Mouse (Mus musculus): Measurements from ENCODE around the gene C1ra. TPM values are rescaled to one million over a fixed set of nuclear protein-coding genes. Genes with fewer than 3 reads are reported as not detected.
"Not testable (repeated sequence)": the region's sequence is repeated elsewhere in the genome, so short reads cannot be mapped to it uniquely, and the experiment has no call there.

C1ra gene
- polyA plus RNA-seq, 1 experiment from 2014 or later = 3.0 TPM

DNA sequence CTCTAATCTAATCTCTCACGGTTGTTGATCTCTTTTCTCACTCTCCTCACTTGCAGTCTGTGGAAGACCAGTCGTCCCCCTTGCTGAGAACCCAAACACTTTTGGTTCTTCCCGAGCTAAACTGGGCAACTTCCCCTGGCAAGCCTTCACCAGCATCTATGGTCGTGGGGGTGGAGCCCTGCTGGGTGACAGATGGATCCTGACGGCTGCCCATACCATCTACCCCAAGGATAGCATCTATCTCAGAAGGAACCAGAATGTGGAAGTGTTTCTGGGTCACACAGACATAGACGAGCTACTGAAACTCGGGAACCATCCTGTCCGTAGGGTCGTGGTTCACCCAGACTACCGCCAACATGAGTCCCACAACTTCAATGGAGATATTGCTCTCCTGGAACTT is 3.9 kb upstream of the C1ra start:
- 75% methylated on average over 10 of the region's 10 CpGs for WGBS
- Histone ChIP-seq H3K4me1 (ENCODE audit: control insufficient read depth, insufficient read depth, low read length) (no peaks in the 10 kb centered on the region), H3K4me3 (ENCODE audit: low read depth, low read length) (no peak overlapping the region), H3K36me3 (ENCODE audit: control insufficient read depth, insufficient read depth, low read length) (no peaks in the 10 kb centered on the region), H3K9ac (replicated peaks; ENCODE audit: low read depth, low read length) (no peak overlapping the region), H3K9me3 (ENCODE audit: control insufficient read depth, low read depth, low read length) (no peaks in the 10 kb centered on the region), H3K27me3 (ENCODE audit: control insufficient read depth, insufficient read depth, low read length) (no peaks in the 10 kb centered on the region), H3K4me2 (replicated peaks; ENCODE audit: low read depth, low read length) (no peak overlapping the region), H3K27ac (ENCODE audit: low read length) (no peak overlapping the region)
- ATAC-seq (ENCODE audit: insufficient number of reproducible peaks, insufficient read depth, low FRiP score, low read depth) = no peak

DNA sequence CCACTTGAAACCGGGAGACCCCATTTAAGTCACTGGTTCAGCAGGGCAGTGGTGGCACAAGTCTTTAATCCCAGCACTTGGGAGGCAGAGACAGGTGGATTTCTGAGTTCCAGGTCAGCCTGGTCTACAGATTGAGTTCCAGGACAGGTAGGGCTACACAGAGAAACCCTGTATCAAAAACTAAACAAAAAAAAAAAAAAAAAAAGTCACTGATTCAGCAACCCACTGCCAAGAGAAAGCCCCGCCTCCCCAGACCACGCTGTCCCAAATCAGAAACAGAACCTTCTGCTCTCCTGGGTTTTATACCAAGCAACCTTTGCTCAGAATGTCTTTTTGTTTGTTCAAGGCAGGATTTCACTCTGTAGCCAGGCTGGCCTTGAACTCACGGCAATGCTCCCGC is 3.0 kb upstream of the C1ra start:
- H3K4me1 ChIP-seq (ENCODE audit: control insufficient read depth, insufficient read depth, low read length); H3K27me3 ChIP-seq (ENCODE audit: control insufficient read depth, insufficient read depth, low read length); H3K9me3 ChIP-seq (ENCODE audit: control insufficient read depth, low read depth, low read length); ATAC-seq (ENCODE audit: insufficient number of reproducible peaks, insufficient read depth, low FRiP score, low read depth); H3K4me2 ChIP-seq (replicated peaks; ENCODE audit: low read depth, low read length); H3K27ac ChIP-seq (ENCODE audit: low read length); H3K36me3 ChIP-seq (ENCODE audit: control insufficient read depth, insufficient read depth, low read length); H3K4me3 ChIP-seq (ENCODE audit: low read depth, low read length); H3K9ac ChIP-seq (replicated peaks; ENCODE audit: low read depth, low read length): not testable (repeated sequence)
- 85% methylated on average over 5 of the region's 5 CpGs for WGBS

DNA sequence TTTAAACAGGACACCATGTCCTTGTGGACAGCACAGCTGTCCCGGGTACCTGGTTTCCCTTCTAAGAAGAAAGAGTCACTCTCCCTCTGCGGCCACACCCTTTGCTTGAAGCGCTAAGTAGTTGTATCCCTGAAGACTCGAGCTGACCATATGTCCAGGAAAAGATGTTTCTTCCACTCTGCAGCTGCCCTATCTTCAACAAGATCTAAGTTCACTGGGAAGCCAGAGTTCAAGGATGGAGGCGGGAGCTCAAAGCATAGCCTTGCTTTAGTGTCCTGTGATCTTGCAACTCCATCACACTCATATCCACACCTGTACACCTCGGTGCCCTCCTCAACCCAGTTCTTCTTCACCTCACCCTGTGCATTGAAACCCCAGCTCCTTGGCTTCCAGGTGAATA is 269 bp upstream of the C1ra start:
- ATAC-seq (ENCODE audit: insufficient number of reproducible peaks, insufficient read depth, low FRiP score, low read depth) = no peak
- no peaks in the 10 kb centered on the region for H3K9me3 ChIP-seq (ENCODE audit: control insufficient read depth, low read depth, low read length)
- H3K36me3 ChIP-seq (ENCODE audit: control insufficient read depth, insufficient read depth, low read length) = no peaks in the 10 kb centered on the region
- H3K27me3 ChIP-seq (ENCODE audit: control insufficient read depth, insufficient read depth, low read length) = no peaks in the 10 kb centered on the region
- no peak overlapping the region for H3K4me3 ChIP-seq (ENCODE audit: low read depth, low read length)
- H3K4me1 ChIP-seq (ENCODE audit: control insufficient read depth, insufficient read depth, low read length) = no peaks in the 10 kb centered on the region
- WGBS = 54% methylated on average over 6 of the region's 6 CpGs
- H3K27ac ChIP-seq (ENCODE audit: low read length) = no peak overlapping the region
- no peak overlapping the region for H3K9ac ChIP-seq (replicated peaks; ENCODE audit: low read depth, low read length)
- H3K4me2 ChIP-seq (replicated peaks; ENCODE audit: low read depth, low read length) = no peak overlapping the region

DNA sequence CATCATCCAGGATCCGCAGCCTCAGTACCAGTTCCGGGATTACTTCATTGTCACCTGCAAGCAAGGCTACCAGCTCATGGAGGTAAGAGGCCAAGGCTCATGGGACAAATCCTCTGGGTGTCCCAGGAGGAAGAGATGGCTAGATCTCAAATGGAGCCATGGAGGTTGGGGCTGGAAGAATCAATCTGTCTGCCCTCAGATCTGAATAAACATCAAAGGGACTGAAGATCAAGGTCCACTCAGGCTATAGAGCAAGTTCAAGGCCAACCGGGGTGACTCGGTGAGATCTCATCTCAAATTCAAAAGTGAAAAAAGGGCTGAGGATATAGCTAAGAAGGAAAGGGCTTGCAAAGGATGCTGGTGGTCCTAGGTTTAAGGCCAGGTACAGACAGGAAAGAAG is 5.5 kb downstream of the C1ra start:
- H3K9me3 ChIP-seq (ENCODE audit: control insufficient read depth, low read depth, low read length); H3K9ac ChIP-seq (replicated peaks; ENCODE audit: low read depth, low read length); H3K27ac ChIP-seq (ENCODE audit: low read length); H3K4me1 ChIP-seq (ENCODE audit: control insufficient read depth, insufficient read depth, low read length); H3K4me2 ChIP-seq (replicated peaks; ENCODE audit: low read depth, low read length); ATAC-seq (ENCODE audit: insufficient number of reproducible peaks, insufficient read depth, low FRiP score, low read depth); H3K36me3 ChIP-seq (ENCODE audit: control insufficient read depth, insufficient read depth, low read length); H3K4me3 ChIP-seq (ENCODE audit: low read depth, low read length); H3K27me3 ChIP-seq (ENCODE audit: control insufficient read depth, insufficient read depth, low read length): not testable (repeated sequence)
- 98% methylated on average over 4 of the region's 4 CpGs for WGBS

DNA sequence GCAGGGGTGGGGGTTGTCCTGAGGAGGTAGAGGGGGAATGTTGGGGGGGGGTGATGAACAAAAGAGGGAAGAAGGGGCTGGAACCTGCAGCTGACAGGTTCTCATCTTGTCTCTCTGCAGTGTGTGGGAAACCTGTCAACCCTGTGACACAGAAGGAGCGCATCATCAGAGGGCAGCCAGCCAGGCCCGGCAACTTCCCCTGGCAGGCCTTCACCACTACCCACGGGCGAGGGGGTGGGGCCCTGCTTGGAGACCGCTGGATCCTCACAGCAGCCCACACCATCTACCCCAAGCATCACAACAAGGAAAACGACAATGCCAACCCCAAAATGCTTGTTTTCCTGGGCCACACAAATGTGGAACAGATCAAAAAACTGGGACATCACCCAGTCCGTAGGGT is 9.9 kb downstream of the C1ra start:
- not testable (repeated sequence) for H3K4me2 ChIP-seq (replicated peaks; ENCODE audit: low read depth, low read length); H3K4me3 ChIP-seq (ENCODE audit: low read depth, low read length); H3K27me3 ChIP-seq (ENCODE audit: control insufficient read depth, insufficient read depth, low read length); H3K9me3 ChIP-seq (ENCODE audit: control insufficient read depth, low read depth, low read length); H3K4me1 ChIP-seq (ENCODE audit: control insufficient read depth, insufficient read depth, low read length); ATAC-seq (ENCODE audit: insufficient number of reproducible peaks, insufficient read depth, low FRiP score, low read depth); H3K9ac ChIP-seq (replicated peaks; ENCODE audit: low read depth, low read length); H3K36me3 ChIP-seq (ENCODE audit: control insufficient read depth, insufficient read depth, low read length); H3K27ac ChIP-seq (ENCODE audit: low read length)
- 76% methylated on average over 7 of the region's 7 CpGs for WGBS

DNA sequence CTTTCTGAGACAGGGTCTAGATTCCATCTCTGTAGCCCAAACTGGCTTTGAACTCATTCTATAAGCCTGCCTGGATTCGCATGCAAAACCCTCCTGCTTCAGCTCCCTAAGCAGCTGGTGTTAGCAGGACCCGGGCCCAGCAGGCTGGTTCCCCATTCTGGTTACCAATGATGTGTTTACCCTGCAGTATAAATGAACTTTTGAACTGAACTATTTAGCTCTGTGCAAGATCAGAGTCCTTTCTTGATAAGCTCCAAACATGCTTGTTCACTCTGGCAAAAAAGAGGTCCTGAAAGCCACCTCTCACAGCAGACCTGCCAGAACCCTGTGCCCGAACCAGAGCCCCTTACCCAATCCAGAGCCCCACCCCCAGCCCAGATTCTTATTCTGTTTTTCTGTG is 15.7 kb downstream of the C1ra start:
- no peaks in the 10 kb centered on the region for H3K27me3 ChIP-seq (ENCODE audit: control insufficient read depth, insufficient read depth, low read length)
- H3K36me3 ChIP-seq (ENCODE audit: control insufficient read depth, insufficient read depth, low read length) = no peaks in the 10 kb centered on the region
- H3K4me3 ChIP-seq (ENCODE audit: low read depth, low read length) = no peak overlapping the region
- H3K9me3 ChIP-seq (ENCODE audit: control insufficient read depth, low read depth, low read length) = no peaks in the 10 kb centered on the region
- H3K27ac ChIP-seq (ENCODE audit: low read length) = no peak overlapping the region
- no peak overlapping the region for H3K9ac ChIP-seq (replicated peaks; ENCODE audit: low read depth, low read length)
- no peak for ATAC-seq (ENCODE audit: insufficient number of reproducible peaks, insufficient read depth, low FRiP score, low read depth)
- H3K4me2 ChIP-seq (replicated peaks; ENCODE audit: low read depth, low read length) = no peak overlapping the region
- no peaks in the 10 kb centered on the region for H3K4me1 ChIP-seq (ENCODE audit: control insufficient read depth, insufficient read depth, low read length)
- 75% methylated on average over 3 of the region's 3 CpGs for WGBS

DNA sequence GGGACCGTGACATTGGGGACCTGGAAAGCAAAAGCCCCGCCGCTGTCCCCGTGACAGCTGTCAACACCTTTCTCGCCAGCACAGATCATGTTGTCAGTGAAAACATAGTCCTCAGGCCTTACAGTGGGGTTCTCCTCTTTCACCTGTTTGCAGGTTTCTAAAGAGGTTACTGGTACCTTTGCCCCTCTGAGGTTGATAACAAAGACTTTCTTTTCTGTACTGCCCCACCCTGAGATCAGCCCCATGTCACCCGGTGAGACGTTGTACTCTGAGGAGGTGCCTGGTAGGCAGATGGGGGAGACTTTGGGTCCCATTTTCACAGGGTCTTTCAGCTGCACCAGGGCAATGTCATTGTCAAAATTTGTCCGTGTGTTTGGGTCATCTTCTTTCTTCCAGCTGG is 18.9 kb downstream of the C1ra start:
- Histone ChIP-seq H3K4me3 (ENCODE audit: low read depth, low read length) (no peak overlapping the region), H3K4me1 (ENCODE audit: control insufficient read depth, insufficient read depth, low read length) (no peaks in the 10 kb centered on the region), H3K27me3 (ENCODE audit: control insufficient read depth, insufficient read depth, low read length) (no peaks in the 10 kb centered on the region), H3K9ac (replicated peaks; ENCODE audit: low read depth, low read length) (no peak overlapping the region), H3K36me3 (ENCODE audit: control insufficient read depth, insufficient read depth, low read length) (no peaks in the 10 kb centered on the region), H3K9me3 (ENCODE audit: control insufficient read depth, low read depth, low read length) (no peaks in the 10 kb centered on the region), H3K4me2 (replicated peaks; ENCODE audit: low read depth, low read length) (no peak overlapping the region), H3K27ac (ENCODE audit: low read length) (no peak overlapping the region)
- WGBS = 83% methylated on average over 8 of the region's 8 CpGs
- no peak for ATAC-seq (ENCODE audit: insufficient number of reproducible peaks, insufficient read depth, low FRiP score, low read depth)

DNA sequence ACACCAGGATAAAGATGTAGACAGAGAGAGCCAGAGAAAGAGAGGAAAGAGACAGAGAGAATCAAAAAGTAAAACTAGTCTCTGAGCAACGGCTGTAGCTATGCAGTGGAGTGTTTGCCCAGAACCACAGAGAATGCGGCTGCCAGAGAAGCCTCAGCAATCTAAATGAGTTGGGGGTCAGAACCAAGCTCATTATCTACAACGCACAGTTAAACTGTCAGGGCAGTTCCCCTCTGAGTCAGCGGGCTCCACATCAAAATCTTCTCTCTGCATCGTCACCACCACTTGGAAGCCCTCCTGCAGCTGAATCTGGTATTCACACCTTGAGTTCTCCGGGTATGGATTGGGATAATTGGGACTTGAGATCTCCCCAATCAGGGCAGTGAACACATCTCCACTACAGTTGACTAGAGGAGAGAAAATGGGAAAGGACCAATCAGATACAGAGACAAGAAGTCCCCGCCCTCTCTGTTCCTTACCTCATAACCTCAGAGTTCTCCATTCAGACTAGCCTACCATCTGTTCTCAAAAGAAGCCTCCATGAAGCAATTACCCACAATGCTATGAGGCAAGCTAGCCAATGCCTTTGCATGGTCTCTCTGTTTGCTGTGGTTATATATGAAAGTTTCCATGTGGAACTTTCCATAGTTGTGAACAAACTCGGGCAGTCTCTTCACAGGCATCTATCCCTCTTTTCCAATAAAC is 24.1 kb downstream of the C1ra start:
- not testable (repeated sequence) for H3K9me3 ChIP-seq (ENCODE audit: control insufficient read depth, low read depth, low read length); H3K4me2 ChIP-seq (replicated peaks; ENCODE audit: low read depth, low read length); H3K27ac ChIP-seq (ENCODE audit: low read length); H3K4me1 ChIP-seq (ENCODE audit: control insufficient read depth, insufficient read depth, low read length); H3K4me3 ChIP-seq (ENCODE audit: low read depth, low read length); H3K9ac ChIP-seq (replicated peaks; ENCODE audit: low read depth, low read length); H3K27me3 ChIP-seq (ENCODE audit: control insufficient read depth, insufficient read depth, low read length); ATAC-seq (ENCODE audit: insufficient number of reproducible peaks, insufficient read depth, low FRiP score, low read depth); H3K36me3 ChIP-seq (ENCODE audit: control insufficient read depth, insufficient read depth, low read length)
- WGBS = 73% methylated on average over 8 of the region's 8 CpGs

DNA sequence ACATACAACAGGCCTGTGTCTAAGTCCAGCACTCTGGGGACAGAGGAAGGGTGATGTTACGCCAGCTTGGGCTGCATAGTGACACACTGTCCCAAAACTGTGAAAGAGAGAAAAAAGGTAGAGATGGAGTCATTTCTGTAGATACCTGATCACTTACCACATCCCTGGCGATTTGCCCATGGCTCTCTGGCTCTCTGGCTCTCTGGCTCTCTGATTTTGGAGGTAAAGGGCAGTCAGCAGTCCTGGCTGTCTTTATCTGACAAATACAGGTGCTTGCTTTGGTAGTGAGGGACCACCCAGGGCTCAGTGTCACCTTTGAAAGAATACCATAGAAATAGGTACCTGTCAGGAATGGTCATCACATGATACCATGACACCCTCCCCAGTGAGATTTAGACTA is 29.0 kb downstream of the C1ra start:
- not testable (repeated sequence) for H3K4me1 ChIP-seq (ENCODE audit: control insufficient read depth, insufficient read depth, low read length); ATAC-seq (ENCODE audit: insufficient number of reproducible peaks, insufficient read depth, low FRiP score, low read depth); H3K27me3 ChIP-seq (ENCODE audit: control insufficient read depth, insufficient read depth, low read length); H3K4me2 ChIP-seq (replicated peaks; ENCODE audit: low read depth, low read length); H3K9me3 ChIP-seq (ENCODE audit: control insufficient read depth, low read depth, low read length); H3K9ac ChIP-seq (replicated peaks; ENCODE audit: low read depth, low read length); H3K27ac ChIP-seq (ENCODE audit: low read length); H3K36me3 ChIP-seq (ENCODE audit: control insufficient read depth, insufficient read depth, low read length); H3K4me3 ChIP-seq (ENCODE audit: low read depth, low read length)
- WGBS = 81% methylated on average over 2 of the region's 2 CpGs

Data from stomach, embryonic 14.5 days (tissue).